Mouse (Mus musculus) CD4-positive helper T cell, adult 2 months (primary cell): Measurements from ENCODE around the gene Gm45623.
A peak's percentile ranks its signal among the peaks of the same experiment; 100 is the strongest.

ENCODE experiments used
- DNase-seq: peaks from one replicate; pipeline ENCODE4 v3.0.0-alpha.2; 2012; ENCODE audit warnings: low read depth, missing footprints, low spot score

Gm45623 gene

GRCm38 (mm10) chr13:56752474-56753191 is 994 bp downstream of the Gm45623 start:
- no peak for DNase-seq

GRCm38 (mm10) chr13:56751774-56752173 is 1.9 kb downstream of the Gm45623 start:
- no peak for DNase-seq

GRCm38 (mm10) chr13:56749377-56749776 is 4.2 kb downstream of the Gm45623 start:
- DNase-seq = no peak

GRCm38 (mm10) chr13:56747554-56747953 is 6.1 kb downstream of the Gm45623 start:
- no peak for DNase-seq

- no peak for DNase-seq
These were observed 6.7 kb downstream of the Gm45623 start for GRCm38 (mm10) chr13:56746739-56747532.

GRCm38 (mm10) chr13:56742325-56742901 is 11.2 kb downstream of the Gm45623 start:
- no peak for DNase-seq

- DNase-seq = no peak
These were observed 11.9 kb downstream of the Gm45623 start for GRCm38 (mm10) chr13:56741691-56742090.

GRCm38 (mm10) chr13:56740496-56740895 is 13.1 kb downstream of the Gm45623 start:
- no peak for DNase-seq

- DNase-seq = no peak
These were observed 14.1 kb downstream of the Gm45623 start for GRCm38 (mm10) chr13:56739556-56739955.

- peak; percentile 35 for DNase-seq
These were observed 18.3 kb downstream of the Gm45623 start for GRCm38 (mm10) chr13:56735212-56735875.

GRCm38 (mm10) chr13:56734617-56735016 is 19.0 kb downstream of the Gm45623 start:
- no peak for DNase-seq

- no peak for DNase-seq
These were observed 24.6 kb downstream of the Gm45623 start for GRCm38 (mm10) chr13:56729046-56729445.

GRCm38 (mm10) chr13:56726551-56726950 is 27.1 kb downstream of the Gm45623 start:
- DNase-seq = no peak

- DNase-seq = no peak
These were observed 41.4 kb downstream of the Gm45623 start for GRCm38 (mm10) chr13:56712221-56712620.

- DNase-seq = no peak
These were observed 43.0 kb downstream of the Gm45623 start for GRCm38 (mm10) chr13:56710620-56711019.

GRCm38 (mm10) chr13:56707606-56708005 is 46.0 kb downstream of the Gm45623 start:
- DNase-seq = no peak

- no peak for DNase-seq
These were observed 46.5 kb downstream of the Gm45623 start for GRCm38 (mm10) chr13:56707111-56707510.

GRCm38 (mm10) chr13:56704596-56704995 is 49.0 kb downstream of the Gm45623 start:
- DNase-seq = peak; percentile 13

- DNase-seq = peak; percentile 91
These were observed 49.7 kb downstream of the Gm45623 start for GRCm38 (mm10) chr13:56703871-56704321.

GRCm38 (mm10) chr13:56703222-56703870 is 50.3 kb downstream of the Gm45623 start:
- peak; percentile 82 for DNase-seq

- peak; percentile 86 for DNase-seq
These were observed 51.0 kb downstream of the Gm45623 start, which contains the start of gene Smad5 for GRCm38 (mm10) chr13:56702469-56703221. Gene Smad5, plus strand, starts transcription at chr13:56703010.
